Mouse (Mus musculus) neural tube, embryonic 15.5 days (tissue): ENCODE data around the gene Rnf187. TPM values are rescaled to one million over a fixed set of nuclear protein-coding genes. Genes with fewer than 3 reads are reported as not detected.

ENCODE experiments used
- ATAC-seq: fragments of 200-750 bp; cut with Nextera tagmentation; 2 replicates; pipeline ENCODE4 v1.8.0; 2017; ENCODE audit warnings: mild to moderate bottlenecking, moderate TSS enrichment, moderate library complexity; ENCODE audit not compliant: low FRiP score
- H3K27ac ChIP-seq: fragments of 300-500 bp; sonication (generic); replicated peaks from 2 replicates; pipeline ENCODE4 v1.5.1; 2015; ENCODE audit warnings: mild to moderate bottlenecking, inconsistent platforms
- H3K27me3 ChIP-seq: fragments of 300-500 bp; sonication (generic); replicated peaks from 2 replicates; pipeline ENCODE4 v1.6.1; 2015; ENCODE audit warnings: inconsistent platforms
- H3K36me3 ChIP-seq: fragments of 300-500 bp; sonication (generic); 2 replicates; pipeline ENCODE4 v1.6.1; 2015; ENCODE audit warnings: inconsistent platforms
- H3K4me1 ChIP-seq: fragments of 300-500 bp; sonication (generic); 2 replicates; pipeline ENCODE4 v1.6.1; 2015; ENCODE audit warnings: inconsistent platforms
- H3K4me2 ChIP-seq: fragments of 300-500 bp; sonication (generic); 2 replicates; pipeline ENCODE4 v1.6.1; 2015; ENCODE audit warnings: inconsistent platforms, mild to moderate bottlenecking, moderate library complexity
- H3K4me3 ChIP-seq: fragments of 300-500 bp; sonication (generic); replicated peaks from 2 replicates; pipeline ENCODE4 v1.5.1; 2015; ENCODE audit warnings: mild to moderate bottlenecking, inconsistent platforms
- H3K9ac ChIP-seq: fragments of 300-500 bp; sonication (generic); replicated peaks from 2 replicates; pipeline ENCODE4 v1.6.1; 2015; ENCODE audit warnings: mild to moderate bottlenecking, inconsistent platforms
- H3K9me3 ChIP-seq: fragments of 300-500 bp; sonication (generic); replicated peaks from 2 replicates; pipeline ENCODE4 v1.6.1; 2016; ENCODE audit warnings: inconsistent platforms
- WGBS: fragments of 180-500 bp; shearing (Covaris S2); methylation state at CpG from one replicate; pipeline ENCODE4 v1.1.7; 2015; ENCODE audit warnings: mixed read lengths; 5-methylcytosine and 5-hydroxymethylcytosine counted together
- polyA plus RNA-seq: library from polyadenylated mRNA; unstranded; fragments of >200 nt; fragmentation: Nextera tagmentation; extraction: Ambion mirVana; gene quantifications from 2 replicates; pipeline ENCODE4 v1.2.1, GENCODE M21; 2015

Gene Rnf187
- polyA plus RNA-seq, 1 experiment from 2014 or later: 636 TPM

GRCm38 (mm10) chr11:58964216-58964615 lies 25.5 kb upstream of the Rnf187 start:
- H3K9ac ChIP-seq: no peak overlapping the region
- H3K4me2 ChIP-seq: no peak overlapping the region
- H3K27me3 ChIP-seq: no peaks in the 10 kb centered on the region
- H3K9me3 ChIP-seq: no peaks in the 10 kb centered on the region
- 91% methylated on average over 7 of the region's 7 CpGs for WGBS
- no peak for ATAC-seq
- no peaks in the 10 kb centered on the region for H3K36me3 ChIP-seq
- H3K4me1 ChIP-seq: peaks cover 23% of the 10 kb centered on the region
- no peak overlapping the region for H3K27ac ChIP-seq
- H3K4me3 ChIP-seq: no peak overlapping the region

- Histone ChIP-seq H3K27ac (no peak overlapping the region), H3K9ac (no peak overlapping the region), H3K9me3 (no peaks in the 10 kb centered on the region), H3K36me3 (no peaks in the 10 kb centered on the region), H3K4me2 (0 out of 2 replicates have a peak overlapping the region, but pooled peaks have one; percentile 15), H3K4me1 (peaks cover 29% of the 10 kb centered on the region), H3K27me3 (no peaks in the 10 kb centered on the region), H3K4me3 (no peak overlapping the region)
- 30% methylated on average over 17 of the region's 17 CpGs for WGBS
- ATAC-seq: no peak
Measured at GRCm38 (mm10) chr11:58963543-58963942, 24.8 kb upstream of the Rnf187 start.

GRCm38 (mm10) chr11:58961364-58962177 lies 22.9 kb upstream of the Rnf187 start:
- Histone ChIP-seq H3K9ac (no peak overlapping the region), H3K4me2 (no peak overlapping the region), H3K27ac (no peak overlapping the region), H3K9me3 (no peaks in the 10 kb centered on the region), H3K36me3 (no peaks in the 10 kb centered on the region), H3K4me1 (peaks cover 48% of the 10 kb centered on the region), H3K4me3 (no peak overlapping the region), H3K27me3 (no peaks in the 10 kb centered on the region)
- WGBS: 60% methylated on average over 50 of the region's 50 CpGs
- ATAC-seq: no peak

GRCm38 (mm10) chr11:58959921-58960465 lies 21.3 kb upstream of the Rnf187 start:
- Histone ChIP-seq H3K27ac (peak overlapping the region; percentile 92), H3K4me1 (peaks cover 51% of the 10 kb centered on the region), H3K4me2 (peak overlapping the region; percentile 86), H3K27me3 (no peaks in the 10 kb centered on the region), H3K9ac (peak overlapping the region; percentile 56), H3K4me3 (peak overlapping the region; percentile 56), H3K36me3 (no peaks in the 10 kb centered on the region), H3K9me3 (no peaks in the 10 kb centered on the region)
- ATAC-seq: peak; percentile 89
- WGBS: under 1% methylated on average over 40 of the region's 40 CpGs

- WGBS: 36% methylated on average over 15 of the region's 15 CpGs
- no peak for ATAC-seq
- H3K27ac ChIP-seq: peak overlapping the region; percentile 92
- H3K4me1 ChIP-seq: peaks cover 49% of the 10 kb centered on the region
- no peaks in the 10 kb centered on the region for H3K27me3 ChIP-seq
- H3K4me2 ChIP-seq: peak overlapping the region; percentile 86
- H3K9me3 ChIP-seq: no peaks in the 10 kb centered on the region
- H3K9ac ChIP-seq: peak overlapping the region; percentile 56
- H3K36me3 ChIP-seq: no peaks in the 10 kb centered on the region
- H3K4me3 ChIP-seq: peak overlapping the region; percentile 56
Measured at GRCm38 (mm10) chr11:58959186-58959825, 20.6 kb upstream of the Rnf187 start.

GRCm38 (mm10) chr11:58958536-58958935 lies 19.8 kb upstream of the Rnf187 start:
- H3K9me3 ChIP-seq: no peaks in the 10 kb centered on the region
- H3K9ac ChIP-seq: no peak overlapping the region
- WGBS: 79% methylated on average over 6 of the region's 6 CpGs
- H3K27ac ChIP-seq: no peak overlapping the region
- H3K4me2 ChIP-seq: peak overlapping the region; percentile 87
- no peak overlapping the region for H3K4me3 ChIP-seq
- H3K27me3 ChIP-seq: no peaks in the 10 kb centered on the region
- H3K4me1 ChIP-seq: peaks cover 47% of the 10 kb centered on the region
- no peak for ATAC-seq
- H3K36me3 ChIP-seq: no peaks in the 10 kb centered on the region

- 0 out of 2 replicates have a peak overlapping the region, but pooled peaks have one; percentile 28 for H3K27ac ChIP-seq
- peaks cover 48% of the 10 kb centered on the region for H3K4me1 ChIP-seq
- 82% methylated on average over 5 of the region's 5 CpGs for WGBS
- no peaks in the 10 kb centered on the region for H3K36me3 ChIP-seq
- H3K9ac ChIP-seq: peak overlapping the region; percentile 94
- no peaks in the 10 kb centered on the region for H3K9me3 ChIP-seq
- no peak for ATAC-seq
- no peaks in the 10 kb centered on the region for H3K27me3 ChIP-seq
- peak overlapping the region; percentile 87 for H3K4me2 ChIP-seq
- peak overlapping the region; percentile 75 for H3K4me3 ChIP-seq
Measured at GRCm38 (mm10) chr11:58957226-58957914, 18.7 kb upstream of the Rnf187 start.

GRCm38 (mm10) chr11:58955868-58956257 lies 17.1 kb upstream of the Rnf187 start:
- peak overlapping the region; percentile 87 for H3K4me2 ChIP-seq
- H3K4me1 ChIP-seq: peaks cover 63% of the 10 kb centered on the region
- WGBS: 15% methylated on average over 8 of the region's 8 CpGs
- ATAC-seq: no peak
- H3K9ac ChIP-seq: peak overlapping the region; percentile 94
- H3K27me3 ChIP-seq: no peaks in the 10 kb centered on the region
- H3K27ac ChIP-seq: peak overlapping the region; percentile 99
- no peaks in the 10 kb centered on the region for H3K36me3 ChIP-seq
- H3K4me3 ChIP-seq: peak overlapping the region; percentile 75
- no peaks in the 10 kb centered on the region for H3K9me3 ChIP-seq

GRCm38 (mm10) chr11:58955143-58955867 lies 16.6 kb upstream of the Rnf187 start:
- peaks cover 65% of the 10 kb centered on the region for H3K4me1 ChIP-seq
- peak overlapping the region; percentile 87 for H3K4me2 ChIP-seq
- peak overlapping the region; percentile 94 for H3K9ac ChIP-seq
- no peaks in the 10 kb centered on the region for H3K27me3 ChIP-seq
- peak overlapping the region; percentile 99 for H3K27ac ChIP-seq
- under 1% methylated on average over 20 of the region's 20 CpGs for WGBS
- no peaks in the 10 kb centered on the region for H3K9me3 ChIP-seq
- no peaks in the 10 kb centered on the region for H3K36me3 ChIP-seq
- H3K4me3 ChIP-seq: peak overlapping the region; percentile 75
- ATAC-seq: no peak; the same call in none of the 2 replicates

GRCm38 (mm10) chr11:58954420-58955142 lies 15.9 kb upstream of the Rnf187 start, which contains the start of the genes Hist3h2a and Trim17:
Gene Hist3h2a, plus strand, starts transcription at chr11:58954685.
Gene Trim17, plus strand, starts transcription at chr11:58954685.
- H3K4me2 ChIP-seq: peak within 1 kb of the TSS; percentile 87
- H3K9me3 ChIP-seq: no peaks in the 10 kb centered on the region
- peak within 1 kb of the TSS; percentile 99 for H3K27ac ChIP-seq
- no peaks in the 10 kb centered on the region for H3K36me3 ChIP-seq
- WGBS: under 1% methylated on average over 49 of the region's 49 CpGs
- peak within 1 kb of the TSS; percentile 75 for H3K4me3 ChIP-seq
- peaks cover 57% of the 10 kb centered on the region for H3K4me1 ChIP-seq
- peak; percentile 92 for ATAC-seq
- H3K27me3 ChIP-seq: no peaks in the 10 kb centered on the region
- H3K9ac ChIP-seq: peak within 1 kb of the TSS; percentile 94
